27 mouse cellular contexts compared by ENCODE assay signal in the genomic region with DNA sequence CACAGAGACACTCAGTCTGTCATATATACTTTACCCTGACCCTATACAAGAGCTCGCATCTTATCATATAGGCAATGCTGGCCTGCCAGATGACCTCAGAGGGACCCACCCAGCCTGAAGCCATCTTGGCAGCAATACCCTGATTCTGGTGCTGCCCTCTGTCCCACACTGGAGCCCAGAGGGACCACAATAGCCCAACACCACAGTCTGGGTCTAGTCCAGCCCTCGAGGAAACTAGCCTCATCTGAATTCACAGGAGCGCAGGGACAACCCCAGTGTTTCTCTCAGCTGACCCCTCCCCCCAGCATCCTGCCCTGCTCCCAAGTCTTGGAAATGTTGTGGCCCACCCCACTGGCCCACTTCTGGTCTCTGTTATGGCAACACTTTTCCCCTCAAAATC. TPM values are rescaled to one million over a fixed set of nuclear protein-coding genes. Genes with fewer than 3 reads are reported as not detected.
"Had no signal": no experiment of that assay in that cellular context is flagged by ENCODE, and none has a peak within 500 bp of the region (broad histone marks: within the 10 kb centered on the region; RNA-seq: fewer than 3 reads in every experiment).

No protein-coding gene starts in this region.

- H3K4me1 ChIP-seq: midbrain, embryonic 12.5 days; neural tube, embryonic 13.5 days had no signal

- DNase-seq: kidney, adult 11 months; kidney, adult 8-10 months; kidney, postnatal 10 days; kidney, postnatal 36 days; layer of hippocampus, postnatal 36 days; retina, postnatal 1 day; right cerebral cortex, postnatal 25 days; spleen, adult 18-20 months; thymus, adult 18-20 months; thymus, postnatal 36 days had no signal

- H3K9ac ChIP-seq: kidney, embryonic 15.5 days; liver, embryonic 14.5 days; lung, embryonic 15.5 days; midbrain, embryonic 12.5 days; neural tube, embryonic 13.5 days; stomach, embryonic 15.5 days had no signal

- H3K9me3 ChIP-seq: kidney, embryonic 15.5 days; lung, embryonic 15.5 days; midbrain, embryonic 12.5 days; neural tube, embryonic 13.5 days; stomach, embryonic 15.5 days had no signal

- H3K36me3 ChIP-seq: kidney, embryonic 15.5 days; lung, embryonic 15.5 days; midbrain, embryonic 12.5 days; neural tube, embryonic 13.5 days; stomach, embryonic 15.5 days had no signal

- H3K27me3 ChIP-seq: kidney, embryonic 15.5 days; lung, embryonic 15.5 days; midbrain, embryonic 12.5 days; neural tube, embryonic 13.5 days; stomach, embryonic 15.5 days had no signal

- H3K27ac ChIP-seq: kidney, embryonic 15.5 days; liver, embryonic 14.5 days; lung, embryonic 15.5 days; midbrain, embryonic 12.5 days; neural tube, embryonic 13.5 days; stomach, embryonic 15.5 days had no signal

- H3K4me2 ChIP-seq: kidney, embryonic 15.5 days; lung, embryonic 15.5 days; midbrain, embryonic 12.5 days; neural tube, embryonic 13.5 days; stomach, embryonic 15.5 days had no signal

- H3K4me3 ChIP-seq: kidney, embryonic 15.5 days; lung, embryonic 15.5 days; midbrain, embryonic 12.5 days; neural tube, embryonic 13.5 days; stomach, embryonic 15.5 days had no signal

RNA-seq across cellular contexts. Expression of gene Scn4a, which starts 1.8 kb away (rescaled TPM):
- total RNA-seq: layer of hippocampus, postnatal 36 days; megakaryocyte progenitor cell, adult 5-6 weeks had no signal
- polyA plus RNA-seq: midbrain, embryonic 12.5 days; neural tube, embryonic 13.5 days had no signal

RNA-seq across cellular contexts. Expression of gene Prr29, which starts 14.0 kb away (rescaled TPM):
- total RNA-seq: layer of hippocampus, postnatal 36 days; left cerebral cortex, adult 8-10 months; left cerebral cortex, postnatal 14 days; liver, adult 2 months; megakaryocyte progenitor cell, adult 5-6 weeks; megakaryocyte-erythroid progenitor cell, adult 5-6 weeks; neutrophil, adult 5-6 weeks had no signal
- polyA plus RNA-seq: limb, embryonic 11.5 days; liver, embryonic 14.5 days; midbrain, embryonic 12.5 days; neural tube, embryonic 13.5 days had no signal

RNA-seq across cellular contexts. Expression of gene Cd79b, which starts 36.7 kb away (rescaled TPM):
- total RNA-seq: left cerebral cortex, postnatal 14 days had no signal

RNA-seq across cellular contexts. Expression of gene Gh, which starts 49.6 kb away (rescaled TPM):
- total RNA-seq: layer of hippocampus, postnatal 10 days; layer of hippocampus, postnatal 36 days; left cerebral cortex, postnatal 14 days; liver, adult 2 months; megakaryocyte progenitor cell, adult 5-6 weeks; megakaryocyte-erythroid progenitor cell, adult 5-6 weeks had no signal
- polyA plus RNA-seq: kidney, embryonic 15.5 days; limb, embryonic 11.5 days; limb, embryonic 14.5 days; liver, adult 2 months; liver, embryonic 14.5 days; lung, embryonic 15.5 days; midbrain, embryonic 12.5 days; neural tube, embryonic 13.5 days; stomach, embryonic 15.5 days; testis, adult 2 months; urinary bladder, adult 2 months had no signal
